Mouse (Mus musculus): ENCODE measurements around the gene Ppm1h. TPM values are rescaled to one million over a fixed set of nuclear protein-coding genes. Genes with fewer than 3 reads are reported as not detected.

Gene Ppm1h
- polyA plus RNA-seq, 1 experiment from 2014 or later: 10.4 TPM

DNA sequence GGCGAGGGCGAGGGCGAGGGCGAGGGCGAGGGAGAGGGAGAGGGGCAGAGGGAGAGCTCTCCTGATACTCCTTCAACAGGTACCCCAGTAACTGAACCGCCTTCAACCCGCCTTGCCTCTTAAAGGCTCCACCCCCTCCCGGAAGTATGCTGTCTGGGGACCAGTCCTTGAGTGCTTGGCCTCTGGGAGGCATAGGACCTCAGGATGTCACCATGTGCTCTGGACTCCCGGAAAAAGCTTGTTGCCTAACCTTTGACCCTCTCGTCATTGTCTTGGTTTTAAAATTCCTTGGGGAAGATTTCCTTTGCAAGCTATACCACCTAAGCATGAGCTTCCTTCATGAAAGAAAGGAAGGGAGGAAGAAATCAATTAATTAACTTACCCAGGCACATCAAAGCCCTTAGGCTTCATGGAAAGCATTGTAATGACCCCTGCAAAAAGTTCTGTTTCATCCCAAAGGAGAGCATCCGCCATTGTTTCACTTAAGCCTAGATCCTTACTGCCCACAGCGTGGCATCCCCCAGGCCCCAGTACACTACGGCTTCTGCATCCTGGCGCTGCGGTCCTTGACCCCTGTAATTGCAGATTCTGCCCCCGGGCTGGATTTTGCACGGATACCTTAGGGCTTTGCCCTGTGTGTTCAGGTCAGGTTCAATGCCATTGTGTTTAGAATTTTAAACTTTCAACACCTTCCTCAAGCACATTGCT lies 15.5 kb downstream of the Ppm1h start:
- no peak overlapping the region for H3K4me2 ChIP-seq (replicated peaks; ENCODE audit: low read depth, low read length)
- ATAC-seq: no peak
- no peak overlapping the region for H3K4me3 ChIP-seq (ENCODE audit: low read depth, low read length)
- no peak for TF ChIP-seq CTCF (IDR thresholded peaks at IDR 0.05)
- no peak for TF ChIP-seq EP300 (IDR thresholded peaks at IDR 0.05)
- no peak for DNase-seq (ENCODE audit: low spot score)
- no peak overlapping the region for H3K27ac ChIP-seq (ENCODE audit: low read length)
- no peaks in the 10 kb centered on the region for H3K27me3 ChIP-seq (replicated peaks; ENCODE audit: insufficient read depth, low read length)
- no peaks in the 10 kb centered on the region for H3K4me1 ChIP-seq (ENCODE audit: insufficient read depth, low read depth, low read length)
- H3K36me3 ChIP-seq (ENCODE audit: insufficient read depth, low read length): no peaks in the 10 kb centered on the region
- no peak overlapping the region for H3K9ac ChIP-seq (replicated peaks; ENCODE audit: low read depth)
- 67% methylated on average over 17 of the region's 17 CpGs for WGBS
- no peaks in the 10 kb centered on the region for H3K9me3 ChIP-seq (ENCODE audit: low read length)

DNA sequence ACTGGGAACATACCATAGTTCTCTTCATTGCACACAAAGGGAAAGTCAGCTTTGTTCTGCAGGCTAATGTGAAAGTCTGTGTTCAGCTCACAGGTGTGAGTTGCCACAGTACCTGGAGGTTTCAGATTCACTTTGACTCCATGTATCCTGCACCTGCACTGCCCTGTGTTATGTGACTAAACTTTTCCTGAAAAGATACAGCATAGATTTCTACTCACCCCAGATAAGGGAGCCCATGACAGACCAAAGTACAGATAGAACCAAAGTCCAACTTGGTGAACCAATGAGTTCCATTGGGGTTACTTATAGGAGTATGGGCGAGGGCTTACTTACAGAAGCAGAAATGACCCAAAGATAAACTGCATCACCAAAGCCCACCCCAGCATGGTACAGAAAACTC lies 17.8 kb downstream of the Ppm1h start:
- no peak for ATAC-seq
- 93% methylated on average over 1 of the region's 1 CpGs for WGBS

DNA sequence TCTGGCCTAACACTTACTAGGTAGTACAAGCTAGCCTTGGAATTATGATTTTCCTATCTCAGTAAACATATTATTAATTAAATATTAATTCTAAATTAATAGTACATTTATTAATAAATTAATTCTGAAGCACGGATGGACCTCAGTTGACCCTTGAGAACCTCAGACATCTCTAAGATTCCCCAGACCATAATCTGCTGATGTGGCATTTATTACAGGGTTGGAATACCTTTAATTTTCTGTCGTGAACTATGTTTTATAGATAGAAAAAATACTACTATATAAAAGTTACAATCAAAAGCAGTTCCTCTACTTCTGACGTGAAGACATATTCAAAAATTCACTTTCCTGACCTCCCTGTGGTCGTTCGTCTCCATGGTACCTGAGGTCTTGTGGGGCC lies 19.8 kb downstream of the Ppm1h start:
- no peak overlapping the region for H3K27ac ChIP-seq (ENCODE audit: low read length)

More for the DNA sequence above, 17.8 kb downstream of the Ppm1h start:
- H3K27me3 ChIP-seq (replicated peaks; ENCODE audit: insufficient read depth, low read length): no peaks in the 10 kb centered on the region
- H3K9me3 ChIP-seq (ENCODE audit: low read length): no peaks in the 10 kb centered on the region
- no peaks in the 10 kb centered on the region for H3K4me1 ChIP-seq (ENCODE audit: insufficient read depth, low read depth, low read length)
- no peak overlapping the region for H3K4me2 ChIP-seq (replicated peaks; ENCODE audit: low read depth, low read length)
- H3K9ac ChIP-seq (replicated peaks; ENCODE audit: low read depth): no peak overlapping the region
- no peak overlapping the region for H3K27ac ChIP-seq (ENCODE audit: low read length)
- TF ChIP-seq CTCF (IDR thresholded peaks at IDR 0.05): no peak
- TF ChIP-seq EP300 (IDR thresholded peaks at IDR 0.05): no peak
- H3K36me3 ChIP-seq (ENCODE audit: insufficient read depth, low read length): no peaks in the 10 kb centered on the region
- H3K4me3 ChIP-seq (ENCODE audit: low read depth, low read length): no peak overlapping the region
- no peak for DNase-seq (ENCODE audit: low spot score)

DNA sequence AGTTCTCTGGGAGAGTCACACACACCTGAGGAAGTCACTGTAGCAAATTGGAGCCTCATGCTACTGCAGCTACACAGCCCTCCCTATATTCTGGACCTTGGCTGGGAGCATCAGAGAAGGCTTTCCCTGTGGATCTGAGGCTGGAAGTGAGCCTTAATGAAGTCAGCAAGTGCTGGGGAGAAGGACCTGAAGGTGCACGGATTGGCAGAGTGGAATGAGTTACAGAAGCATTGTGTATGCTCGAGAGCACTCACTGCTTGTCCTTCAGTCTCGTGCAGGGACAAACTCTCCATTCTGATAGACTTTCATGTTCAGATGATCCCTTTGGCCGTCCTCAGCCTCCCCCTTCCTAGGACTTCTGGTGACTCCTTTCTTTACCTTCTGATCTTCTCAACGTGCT lies 26.3 kb downstream of the Ppm1h start:
- DNase-seq (ENCODE audit: low spot score) (no peak), ATAC-seq (no peak)
- no peaks in the 10 kb centered on the region for H3K4me1 ChIP-seq (ENCODE audit: insufficient read depth, low read depth, low read length)
- no peaks in the 10 kb centered on the region for H3K36me3 ChIP-seq (ENCODE audit: insufficient read depth, low read length)
- H3K4me3 ChIP-seq (ENCODE audit: low read depth, low read length): no peak overlapping the region
- H3K27me3 ChIP-seq (replicated peaks; ENCODE audit: insufficient read depth, low read length): no peaks in the 10 kb centered on the region
- H3K9me3 ChIP-seq (ENCODE audit: low read length): no peaks in the 10 kb centered on the region
- no peak for TF ChIP-seq CTCF (IDR thresholded peaks at IDR 0.05)
- TF ChIP-seq EP300 (IDR thresholded peaks at IDR 0.05): no peak
- no peak overlapping the region for H3K9ac ChIP-seq (replicated peaks; ENCODE audit: low read depth)
- H3K4me2 ChIP-seq (replicated peaks; ENCODE audit: low read depth, low read length): no peak overlapping the region
- WGBS: 76% methylated on average over 5 of the region's 5 CpGs
- no peak overlapping the region for H3K27ac ChIP-seq (ENCODE audit: low read length)

More for the DNA sequence above, 19.8 kb downstream of the Ppm1h start:
- Histone ChIP-seq H3K9ac (replicated peaks; ENCODE audit: low read depth) (no peak overlapping the region), H3K4me2 (replicated peaks; ENCODE audit: low read depth, low read length) (no peak overlapping the region), H3K36me3 (ENCODE audit: insufficient read depth, low read length) (no peaks in the 10 kb centered on the region), H3K4me1 (ENCODE audit: insufficient read depth, low read depth, low read length) (no peaks in the 10 kb centered on the region), H3K27me3 (replicated peaks; ENCODE audit: insufficient read depth, low read length) (no peaks in the 10 kb centered on the region), H3K9me3 (ENCODE audit: low read length) (no peaks in the 10 kb centered on the region), H3K4me3 (ENCODE audit: low read depth, low read length) (no peak overlapping the region)
- 86% methylated on average over 5 of the region's 5 CpGs for WGBS
- TF ChIP-seq CTCF (IDR thresholded peaks at IDR 0.05): no peak
- no peak for TF ChIP-seq EP300 (IDR thresholded peaks at IDR 0.05)
- ATAC-seq: no peak
- DNase-seq (ENCODE audit: low spot score): no peak

DNA sequence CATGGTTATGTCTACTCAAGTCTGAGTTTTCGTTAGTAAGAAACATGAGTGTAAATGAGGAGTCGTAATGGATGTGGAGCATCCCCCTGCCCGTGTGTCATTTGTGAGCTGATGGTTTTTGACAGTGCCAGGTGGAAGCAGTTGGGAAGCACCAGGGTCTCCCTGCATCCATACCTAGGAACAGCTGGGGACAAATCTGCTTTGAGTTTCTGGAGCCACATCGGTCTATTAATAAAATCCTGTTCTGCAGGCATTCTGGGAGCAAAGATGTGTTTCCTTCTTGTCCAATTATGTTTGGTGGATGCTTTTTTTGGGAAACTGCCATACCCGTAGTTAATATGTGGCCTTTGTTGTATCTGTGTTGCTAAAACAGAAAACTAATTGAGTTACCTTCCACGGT lies 26.9 kb downstream of the Ppm1h start:
- H3K27me3 ChIP-seq (replicated peaks; ENCODE audit: insufficient read depth, low read length): no peaks in the 10 kb centered on the region
- no peaks in the 10 kb centered on the region for H3K9me3 ChIP-seq (ENCODE audit: low read length)
- no peak overlapping the region for H3K9ac ChIP-seq (replicated peaks; ENCODE audit: low read depth)
- 81% methylated on average over 6 of the region's 6 CpGs for WGBS
- no peak overlapping the region for H3K4me3 ChIP-seq (ENCODE audit: low read depth, low read length)
- H3K4me1 ChIP-seq (ENCODE audit: insufficient read depth, low read depth, low read length): no peaks in the 10 kb centered on the region
- no peak overlapping the region for H3K4me2 ChIP-seq (replicated peaks; ENCODE audit: low read depth, low read length)
- H3K27ac ChIP-seq (ENCODE audit: low read length): no peak overlapping the region
- no peak for ATAC-seq
- H3K36me3 ChIP-seq (ENCODE audit: insufficient read depth, low read length): no peaks in the 10 kb centered on the region
- DNase-seq (ENCODE audit: low spot score): no peak
- TF ChIP-seq EP300 (IDR thresholded peaks at IDR 0.05) (no peak), CTCF (IDR thresholded peaks at IDR 0.05) (no peak)

DNA sequence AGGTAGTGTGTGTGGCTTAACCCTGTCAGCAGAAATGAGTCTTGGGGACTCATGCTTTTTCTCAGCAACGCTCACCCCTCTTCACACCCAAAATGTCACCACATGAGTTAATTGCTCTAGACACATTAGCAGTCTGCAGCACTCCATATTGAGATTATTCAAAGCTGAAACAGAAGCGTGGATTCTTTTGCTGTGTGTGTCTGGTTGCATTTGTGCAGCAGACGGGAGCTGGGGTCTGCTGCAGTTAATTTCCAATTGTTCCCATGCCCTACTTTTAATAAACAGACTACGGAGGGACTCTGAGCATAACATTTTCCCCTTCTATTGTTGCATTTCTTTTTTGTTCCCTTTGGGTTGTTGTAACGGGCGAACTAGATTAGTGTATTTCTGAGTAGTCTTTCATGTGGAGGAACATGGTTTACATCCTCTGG lies 32.8 kb downstream of the Ppm1h start:
- Histone ChIP-seq H3K9ac (replicated peaks; ENCODE audit: low read depth) (no peak overlapping the region), H3K9me3 (ENCODE audit: low read length) (no peaks in the 10 kb centered on the region), H3K4me3 (ENCODE audit: low read depth, low read length) (no peak overlapping the region), H3K27ac (ENCODE audit: low read length) (no peak overlapping the region), H3K27me3 (replicated peaks; ENCODE audit: insufficient read depth, low read length) (no peaks in the 10 kb centered on the region), H3K4me1 (ENCODE audit: insufficient read depth, low read depth, low read length) (no peaks in the 10 kb centered on the region), H3K36me3 (ENCODE audit: insufficient read depth, low read length) (no peaks in the 10 kb centered on the region), H3K4me2 (replicated peaks; ENCODE audit: low read depth, low read length) (no peak overlapping the region)
- no peak for DNase-seq (ENCODE audit: low spot score)
- ATAC-seq: no peak
- TF ChIP-seq CTCF (IDR thresholded peaks at IDR 0.05) (no peak), EP300 (IDR thresholded peaks at IDR 0.05) (no peak)
- 59% methylated on average over 6 of the region's 6 CpGs for WGBS

Data from lung, postnatal 0 days (tissue).